Mouse (Mus musculus): ENCODE measurements at regions not wholly inside any gene's neighbourhood (a gene's known extent, or its start where the extent isn't known, plus 50 kb on each side); places are given as distances from the start of the nearest gene placed in this dataset.

GRCm38 (mm10) chr9:14024701-14025100, 197.2 kb downstream of the Fam76b start:
- Histone ChIP-seq H3K27me3 (ENCODE audit: insufficient read depth, low read length) (no peaks in the 10 kb centered on the region), H3K27ac (ENCODE audit: low read depth, low read length) (no peak overlapping the region), H3K4me2 (ENCODE audit: low read depth, low read length, poor library complexity, severe bottlenecking) (no peak overlapping the region), H3K4me3 (ENCODE audit: low read depth, low read length) (no peak overlapping the region), H3K36me3 (ENCODE audit: insufficient read depth, low read length) (no peaks in the 10 kb centered on the region), H3K9ac (replicated peaks; ENCODE audit: low read length, poor library complexity, severe bottlenecking) (no peak overlapping the region), H3K9me3 (ENCODE audit: low read length) (no peaks in the 10 kb centered on the region), H3K4me1 (ENCODE audit: insufficient read depth, low read length) (no peaks in the 10 kb centered on the region)
- no peak for TF ChIP-seq CTCF (IDR thresholded peaks at IDR 0.05)
- ATAC-seq (ENCODE audit: low FRiP score) (no peak), DNase-seq (ENCODE audit: low spot score) (peak; percentile 10)
- WGBS: 68% methylated on average over 3 of the region's 3 CpGs

GRCm38 (mm10) chr9:14028056-14028455, 200.5 kb downstream of the Fam76b start:
- H3K27ac ChIP-seq (ENCODE audit: low read depth, low read length): no peak overlapping the region
- DNase-seq (ENCODE audit: low spot score) (no peak), ATAC-seq (ENCODE audit: low FRiP score) (no peak)
- no peak overlapping the region for H3K9ac ChIP-seq (replicated peaks; ENCODE audit: low read length, poor library complexity, severe bottlenecking)
- no peak overlapping the region for H3K4me3 ChIP-seq (ENCODE audit: low read depth, low read length)
- no peaks in the 10 kb centered on the region for H3K4me1 ChIP-seq (ENCODE audit: insufficient read depth, low read length)
- no peak overlapping the region for H3K4me2 ChIP-seq (ENCODE audit: low read depth, low read length, poor library complexity, severe bottlenecking)
- WGBS: 84% methylated on average over 5 of the region's 5 CpGs
- no peaks in the 10 kb centered on the region for H3K36me3 ChIP-seq (ENCODE audit: insufficient read depth, low read length)
- no peaks in the 10 kb centered on the region for H3K9me3 ChIP-seq (ENCODE audit: low read length)
- no peaks in the 10 kb centered on the region for H3K27me3 ChIP-seq (ENCODE audit: insufficient read depth, low read length)
- TF ChIP-seq CTCF (IDR thresholded peaks at IDR 0.05): no peak

GRCm38 (mm10) chr9:14031358-14032047, 204.0 kb downstream of the Fam76b start:
- no peak overlapping the region for H3K9ac ChIP-seq (replicated peaks; ENCODE audit: low read length, poor library complexity, severe bottlenecking)
- H3K4me3 ChIP-seq (ENCODE audit: low read depth, low read length): no peak overlapping the region
- no peak overlapping the region for H3K27ac ChIP-seq (ENCODE audit: low read depth, low read length)
- ATAC-seq (ENCODE audit: low FRiP score) (peak; percentile 75; the same call in 1 of the 2 replicates), DNase-seq (ENCODE audit: low spot score) (peak; percentile 42)
- H3K36me3 ChIP-seq (ENCODE audit: insufficient read depth, low read length): no peaks in the 10 kb centered on the region
- WGBS: 44% methylated on average over 6 of the region's 6 CpGs
- H3K9me3 ChIP-seq (ENCODE audit: low read length): no peaks in the 10 kb centered on the region
- no peaks in the 10 kb centered on the region for H3K4me1 ChIP-seq (ENCODE audit: insufficient read depth, low read length)
- TF ChIP-seq CTCF (IDR thresholded peaks at IDR 0.05): no peak
- no peak overlapping the region for H3K4me2 ChIP-seq (ENCODE audit: low read depth, low read length, poor library complexity, severe bottlenecking)
- no peaks in the 10 kb centered on the region for H3K27me3 ChIP-seq (ENCODE audit: insufficient read depth, low read length)

GRCm38 (mm10) chr9:14032048-14032362, 204.5 kb downstream of the Fam76b start:
- Histone ChIP-seq H3K4me2 (ENCODE audit: low read depth, low read length, poor library complexity, severe bottlenecking) (no peak overlapping the region), H3K4me1 (ENCODE audit: insufficient read depth, low read length) (no peaks in the 10 kb centered on the region), H3K4me3 (ENCODE audit: low read depth, low read length) (no peak overlapping the region), H3K36me3 (ENCODE audit: insufficient read depth, low read length) (no peaks in the 10 kb centered on the region), H3K27ac (ENCODE audit: low read depth, low read length) (no peak overlapping the region), H3K9ac (replicated peaks; ENCODE audit: low read length, poor library complexity, severe bottlenecking) (no peak overlapping the region), H3K27me3 (ENCODE audit: insufficient read depth, low read length) (no peaks in the 10 kb centered on the region), H3K9me3 (ENCODE audit: low read length) (no peaks in the 10 kb centered on the region)
- no peak for DNase-seq (ENCODE audit: low spot score)
- no peak for TF ChIP-seq CTCF (IDR thresholded peaks at IDR 0.05)
- ATAC-seq (ENCODE audit: low FRiP score): no peak
- 74% methylated on average over 1 of the region's 1 CpGs for WGBS

GRCm38 (mm10) chr9:14035526-14035925, 208.0 kb downstream of the Fam76b start:
- ATAC-seq (ENCODE audit: low FRiP score): no peak
- H3K9ac ChIP-seq (replicated peaks; ENCODE audit: low read length, poor library complexity, severe bottlenecking): no peak overlapping the region

GRCm38 (mm10) chr9:14041900-14042435, 214.5 kb downstream of the Fam76b start:
- Histone ChIP-seq H3K4me3 (ENCODE audit: low read depth, low read length) (no peak overlapping the region), H3K27me3 (ENCODE audit: insufficient read depth, low read length) (no peaks in the 10 kb centered on the region), H3K9me3 (ENCODE audit: low read length) (no peaks in the 10 kb centered on the region), H3K9ac (replicated peaks; ENCODE audit: low read length, poor library complexity, severe bottlenecking) (no peak overlapping the region), H3K36me3 (ENCODE audit: insufficient read depth, low read length) (no peaks in the 10 kb centered on the region), H3K27ac (ENCODE audit: low read depth, low read length) (no peak overlapping the region), H3K4me1 (ENCODE audit: insufficient read depth, low read length) (no peaks in the 10 kb centered on the region), H3K4me2 (ENCODE audit: low read depth, low read length, poor library complexity, severe bottlenecking) (no peak overlapping the region)
- no peak for TF ChIP-seq CTCF (IDR thresholded peaks at IDR 0.05)
- ATAC-seq (ENCODE audit: low FRiP score): no peak
- DNase-seq (ENCODE audit: low spot score): no peak
- 71% methylated on average over 2 of the region's 2 CpGs for WGBS

More at GRCm38 (mm10) chr9:14035526-14035925, 208.0 kb downstream of the Fam76b start:
- WGBS: 87% methylated on average over 2 of the region's 2 CpGs
- Histone ChIP-seq H3K36me3 (ENCODE audit: insufficient read depth, low read length) (no peaks in the 10 kb centered on the region), H3K9me3 (ENCODE audit: low read length) (no peaks in the 10 kb centered on the region), H3K4me2 (ENCODE audit: low read depth, low read length, poor library complexity, severe bottlenecking) (no peak overlapping the region), H3K27ac (ENCODE audit: low read depth, low read length) (no peak overlapping the region), H3K4me3 (ENCODE audit: low read depth, low read length) (no peak overlapping the region), H3K4me1 (ENCODE audit: insufficient read depth, low read length) (no peaks in the 10 kb centered on the region), H3K27me3 (ENCODE audit: insufficient read depth, low read length) (no peaks in the 10 kb centered on the region)
- TF ChIP-seq CTCF (IDR thresholded peaks at IDR 0.05): no peak
- no peak for DNase-seq (ENCODE audit: low spot score)
